Comparison of ENCODE assay signal across 24 mouse cellular contexts in genomic region chr4:62433939-62434870, GRCm38 (mm10). TPM values are rescaled to one million over a fixed set of nuclear protein-coding genes. Genes with fewer than 3 reads are reported as not detected.
DNase-seq lines count a peak whose midpoint lies in the region; ATAC-seq and TF ChIP-seq lines count a peak whose summit lies in the region.
"Had no signal": no experiment of that assay in that cellular context is flagged by ENCODE, and none has a peak within 500 bp of the region (broad histone marks: within the 10 kb centered on the region; RNA-seq: fewer than 3 reads in every experiment).

No protein-coding gene starts in this region.

- 0 out of 2 replicates have a peak, but pooled peaks have one; percentile 12 for ATAC-seq in granulocyte monocyte progenitor cell, adult 5-6 weeks (replicated peaks; ENCODE audit: poor library complexity, severe bottlenecking)
- ATAC-seq in kidney, postnatal 0 days (replicated peaks; ENCODE audit: low FRiP score, low read depth), result peak; percentile 71; the same call in 1 of the 2 replicates
- ATAC-seq: forebrain, embryonic 16.5 days; liver, postnatal 0 days had no signal

- H3K27ac ChIP-seq in liver, adult 2 months (replicated peaks; ENCODE audit: insufficient read depth, low read depth, low read length), result no peak overlapping the region
- H3K27ac ChIP-seq in kidney, postnatal 0 days, result 0 out of 2 replicates have a peak overlapping the region, but pooled peaks have one; percentile 0
- H3K27ac ChIP-seq: embryonic facial prominence, embryonic 12.5 days; heart, embryonic 15.5 days; hindbrain, embryonic 10.5 days; midbrain, embryonic 10.5 days; neural tube, embryonic 12.5 days had no signal

- no peak overlapping the region for H3K4me2 ChIP-seq in kidney, postnatal 0 days (ENCODE audit: low read length)
- H3K4me2 ChIP-seq: embryonic facial prominence, embryonic 12.5 days; heart, embryonic 15.5 days; neural tube, embryonic 12.5 days had no signal

- H3K79me2 ChIP-seq in liver, adult 2 months (ENCODE audit: control insufficient read depth, insufficient read depth, low read length), result no peaks in the 10 kb centered on the region

- H3K4me3 ChIP-seq in liver, adult 2 months (ENCODE audit: insufficient read depth, low read depth, low read length), result no peak overlapping the region
- H3K4me3 ChIP-seq in kidney, postnatal 0 days (replicated peaks; ENCODE audit: low read depth, low read length), result no peak overlapping the region
- H3K4me3 ChIP-seq: embryonic facial prominence, embryonic 12.5 days; heart, embryonic 15.5 days; hindbrain, embryonic 10.5 days; midbrain, embryonic 10.5 days; neural tube, embryonic 12.5 days had no signal

- no peak for TF ChIP-seq POLR2A in liver, adult 2 months (IDR thresholded peaks at IDR 0.05; ENCODE audit: extremely low read depth, insufficient read depth, low read length)

- H3K9ac ChIP-seq in liver, adult 2 months (ENCODE audit: low read depth, low read length), result no peak overlapping the region
- H3K9ac ChIP-seq in kidney, postnatal 0 days (ENCODE audit: low read depth, low read length), result no peak overlapping the region
- H3K9ac ChIP-seq: embryonic facial prominence, embryonic 12.5 days; heart, embryonic 15.5 days; liver, postnatal 0 days; neural tube, embryonic 12.5 days had no signal

- H3K27me3 ChIP-seq in liver, adult 2 months (ENCODE audit: control insufficient read depth, insufficient read depth, low read length), result no peaks in the 10 kb centered on the region
- H3K27me3 ChIP-seq in kidney, postnatal 0 days (ENCODE audit: insufficient read depth, low read length), result no peaks in the 10 kb centered on the region
- H3K27me3 ChIP-seq: embryonic facial prominence, embryonic 12.5 days; heart, embryonic 15.5 days; neural tube, embryonic 12.5 days had no signal

- peak; percentile 8 for DNase-seq in liver, adult 2 months (ENCODE audit: extremely low read depth, low read depth, low spot score)
- DNase-seq in liver, result no peak
- no peak for DNase-seq in kidney, postnatal 0 days (ENCODE audit: low spot score)
- DNase-seq in layer of hippocampus, adult 18-20 months (ENCODE audit: low spot score in 2 of 2), result no peak
- no peak for DNase-seq in thymus, postnatal 0 days (ENCODE audit: low spot score)
- DNase-seq in c-Kit-positive CD71-positive TER-119-positive erythroid progenitor cells, embryonic 14.5 days (ENCODE audit: low spot score), result no peak
- DNase-seq in layer of hippocampus, adult 8-10 months (ENCODE audit: low spot score in 2 of 2), result no peak
- DNase-seq: adrenal gland, postnatal 14 days; cerebellum, adult 2 months; heart, adult 11 months; liver, postnatal 0 days; thymus, postnatal 36 days had no signal

- no peaks in the 10 kb centered on the region for H3K4me1 ChIP-seq in liver, adult 2 months (ENCODE audit: control insufficient read depth, insufficient read depth, low read length)
- H3K4me1 ChIP-seq in kidney, postnatal 0 days (replicated peaks; ENCODE audit: insufficient read depth, low read length), result no peaks in the 10 kb centered on the region
- H3K4me1 ChIP-seq: embryonic facial prominence, embryonic 12.5 days; heart, embryonic 15.5 days; hindbrain, embryonic 10.5 days; midbrain, embryonic 10.5 days; neural tube, embryonic 12.5 days had no signal

- no peaks in the 10 kb centered on the region for H3K9me3 ChIP-seq in kidney, postnatal 0 days (replicated peaks; ENCODE audit: low read length)
- H3K9me3 ChIP-seq: embryonic facial prominence, embryonic 12.5 days; G1E; heart, embryonic 15.5 days; hindbrain, embryonic 10.5 days; midbrain, embryonic 10.5 days; neural tube, embryonic 12.5 days had no signal

- WGBS in liver, adult 2 months, result 68% methylated on average over 7 of the region's 7 CpGs
- 61% methylated on average over 7 of the region's 7 CpGs for WGBS in kidney, postnatal 0 days

- TF ChIP-seq CTCF in liver, adult 2 months (IDR thresholded peaks at IDR 0.05; ENCODE audit: low read depth, low read length), result no peak
- TF ChIP-seq CTCF in kidney, postnatal 0 days (IDR thresholded peaks at IDR 0.05; ENCODE audit: low read depth), result no peak

- no peaks in the 10 kb centered on the region for H3K36me3 ChIP-seq in liver, adult 2 months (ENCODE audit: control insufficient read depth, insufficient read depth, low read length)
- H3K36me3 ChIP-seq in kidney, postnatal 0 days (ENCODE audit: insufficient read depth, low read length), result no peaks in the 10 kb centered on the region
- H3K36me3 ChIP-seq: embryonic facial prominence, embryonic 12.5 days; G1E; heart, embryonic 15.5 days; hindbrain, embryonic 10.5 days; midbrain, embryonic 10.5 days; neural tube, embryonic 12.5 days had no signal

RNA-seq across cellular contexts. Expression of gene Rnf183, which starts 0.8 kb away (rescaled TPM):
- not detected in 2 replicates for total RNA-seq in liver, adult 2 months (2014; rRNA removed)
- polyA plus RNA-seq in liver, adult 2 months (2012; rRNA removed), result not detected in 2 replicates
- not detected in 2 replicates for total RNA-seq in granulocyte monocyte progenitor cell, adult 5-6 weeks (2014; fragmentation: Nextera tagmentation)
- total RNA-seq in granulocyte monocyte progenitor cell, adult 5-6 weeks (2017), result not detected in 2 replicates
- polyA plus RNA-seq in kidney, postnatal 0 days (2015; fragmentation: Nextera tagmentation; extraction: Ambion mirVana), result 2.4 and 2.6 TPM in 2 replicates
- total RNA-seq in layer of hippocampus, adult 18-20 months (2021), result not detected
- 1.7 and 2.0 TPM in 2 replicates for polyA plus RNA-seq in thymus, postnatal 0 days (2015; fragmentation: Nextera tagmentation; extraction: Ambion mirVana)
- not detected for total RNA-seq in layer of hippocampus, adult 8-10 months (2022)
- total RNA-seq: adrenal gland, postnatal 14 days; G1E; gastrocnemius, adult 18-20 months; layer of hippocampus, postnatal 10 days; left cerebral cortex, postnatal 10 days had no signal
- polyA plus RNA-seq: embryonic facial prominence, embryonic 12.5 days; forebrain, embryonic 16.5 days; G1E; heart, embryonic 15.5 days; hindbrain, embryonic 10.5 days; liver, postnatal 0 days; midbrain, embryonic 10.5 days; neural tube, embryonic 12.5 days; spleen, adult 2 months had no signal

RNA-seq across cellular contexts. Expression of gene Prpf4, which starts 25.6 kb away (rescaled TPM):
- 3.9 and 4.6 TPM in 2 replicates for total RNA-seq in liver, adult 2 months (2014; rRNA removed)
- polyA plus RNA-seq in liver, adult 2 months (2012; rRNA removed), result 4.4 and 7.3 TPM in 2 replicates
- total RNA-seq in granulocyte monocyte progenitor cell, adult 5-6 weeks (2014; fragmentation: Nextera tagmentation), result 20.1 and 24.1 TPM in 2 replicates
- 17.4 and 17.6 TPM in 2 replicates for total RNA-seq in granulocyte monocyte progenitor cell, adult 5-6 weeks (2017)
- polyA plus RNA-seq in kidney, postnatal 0 days (2015; fragmentation: Nextera tagmentation; extraction: Ambion mirVana), result 14.8 and 16.1 TPM in 2 replicates
- 10 to 100 TPM; 12.8 to 13.5 TPM for total RNA-seq in layer of hippocampus, adult 18-20 months (2021)
- 20.9 and 22.7 TPM in 2 replicates for polyA plus RNA-seq in thymus, postnatal 0 days (2015; fragmentation: Nextera tagmentation; extraction: Ambion mirVana)
- total RNA-seq in layer of hippocampus, adult 8-10 months (2022), result 10 to 100 TPM; 12.6 to 16.1 (median 14.0) TPM

RNA-seq across cellular contexts. Expression of gene Cdc26, which starts 25.8 kb away (rescaled TPM):
- total RNA-seq in liver, adult 2 months (2014; rRNA removed), result 46.9 and 52.6 TPM in 2 replicates
- polyA plus RNA-seq in liver, adult 2 months (2012; rRNA removed), result 13.5 and 14.8 TPM in 2 replicates
- total RNA-seq in granulocyte monocyte progenitor cell, adult 5-6 weeks (2014; fragmentation: Nextera tagmentation), result 150 and 151 TPM in 2 replicates
- total RNA-seq in granulocyte monocyte progenitor cell, adult 5-6 weeks (2017), result 103 and 127 TPM in 2 replicates
- 137 and 138 TPM in 2 replicates for polyA plus RNA-seq in kidney, postnatal 0 days (2015; fragmentation: Nextera tagmentation; extraction: Ambion mirVana)
- total RNA-seq in layer of hippocampus, adult 18-20 months (2021), result 10 to 100 TPM; 48.0 to 48.8 TPM
- 169 and 172 TPM in 2 replicates for polyA plus RNA-seq in thymus, postnatal 0 days (2015; fragmentation: Nextera tagmentation; extraction: Ambion mirVana)
- 10 to 100 TPM; 52.6 to 57.3 (median 53.7) TPM for total RNA-seq in layer of hippocampus, adult 8-10 months (2022)

RNA-seq across cellular contexts. Expression of gene Wdr31, which starts 36.5 kb away (rescaled TPM):
- total RNA-seq in liver, adult 2 months (2014; rRNA removed), result 0.07 and 0.09 TPM in 2 replicates
- 0.07 TPM in 1 of 2 replicates, not detected in the other for polyA plus RNA-seq in liver, adult 2 months (2012; rRNA removed)
- 1.2 and 2.4 TPM in 2 replicates for total RNA-seq in granulocyte monocyte progenitor cell, adult 5-6 weeks (2014; fragmentation: Nextera tagmentation)
- total RNA-seq in granulocyte monocyte progenitor cell, adult 5-6 weeks (2017), result 1.5 and 2.0 TPM in 2 replicates
- 10.1 and 10.6 TPM in 2 replicates for polyA plus RNA-seq in kidney, postnatal 0 days (2015; fragmentation: Nextera tagmentation; extraction: Ambion mirVana)
- 1 to 10 TPM; 6.1 to 8.5 TPM for total RNA-seq in layer of hippocampus, adult 18-20 months (2021)
- 3.8 and 4.0 TPM in 2 replicates for polyA plus RNA-seq in thymus, postnatal 0 days (2015; fragmentation: Nextera tagmentation; extraction: Ambion mirVana)
- 10 to 100 TPM in 1 of 4 experiments, 1 to 10 TPM in 3; 7.7 to 10.0 (median 8.5) TPM for total RNA-seq in layer of hippocampus, adult 8-10 months (2022)

RNA-seq across cellular contexts. Expression of gene Bspry, which starts 45.6 kb away (rescaled TPM):
- total RNA-seq in liver, adult 2 months (2014; rRNA removed), result 0.09 TPM in 1 of 2 replicates, not detected in the other
- 0.19 and 0.26 TPM in 2 replicates for polyA plus RNA-seq in liver, adult 2 months (2012; rRNA removed)
- not detected in 2 replicates for total RNA-seq in granulocyte monocyte progenitor cell, adult 5-6 weeks (2014; fragmentation: Nextera tagmentation)
- 0.43 TPM in 1 of 2 replicates, not detected in the other for total RNA-seq in granulocyte monocyte progenitor cell, adult 5-6 weeks (2017)
- polyA plus RNA-seq in kidney, postnatal 0 days (2015; fragmentation: Nextera tagmentation; extraction: Ambion mirVana), result 38.2 and 38.9 TPM in 2 replicates
- total RNA-seq in layer of hippocampus, adult 18-20 months (2021), result under 1 TPM; 0.25 to 0.72 TPM
- 10.6 TPM in 2 replicates for polyA plus RNA-seq in thymus, postnatal 0 days (2015; fragmentation: Nextera tagmentation; extraction: Ambion mirVana)
- total RNA-seq in layer of hippocampus, adult 8-10 months (2022), result under 1 TPM in 3 of 4 experiments, not detected in 1; 0.28 to 0.43 (median 0.30) TPM
- total RNA-seq: gastrocnemius, adult 18-20 months had no signal
